Mouse (Mus musculus) inflammation-experienced regulatory T-cells, adult 16 weeks (primary cell): ENCODE measurements around the gene Prox1. TPM values are rescaled to one million over a fixed set of nuclear protein-coding genes. Genes with fewer than 3 reads are reported as not detected.

Source experiments
- polyA plus RNA-seq: library from polyadenylated mRNA; unstranded; fragments of 100-300 nt; shearing (Covaris generic); gene quantifications from one replicate; pipeline ENCODE4 v1.2.1, GENCODE M21; 2017

Gene Prox1
- 0.68 TPM for polyA plus RNA-seq

GRCm38 (mm10) chr1:190169911-190170818 is at the start of gene Prox1:
Prox1 (minus strand) TSS chr1:190170714.

Other genes with a start within 250 kb of the Prox1 start
- 9.7 TPM for gene Smyd2, start 248.4 kb downstream of the Prox1 start, polyA plus RNA-seq